In the genomic region with DNA sequence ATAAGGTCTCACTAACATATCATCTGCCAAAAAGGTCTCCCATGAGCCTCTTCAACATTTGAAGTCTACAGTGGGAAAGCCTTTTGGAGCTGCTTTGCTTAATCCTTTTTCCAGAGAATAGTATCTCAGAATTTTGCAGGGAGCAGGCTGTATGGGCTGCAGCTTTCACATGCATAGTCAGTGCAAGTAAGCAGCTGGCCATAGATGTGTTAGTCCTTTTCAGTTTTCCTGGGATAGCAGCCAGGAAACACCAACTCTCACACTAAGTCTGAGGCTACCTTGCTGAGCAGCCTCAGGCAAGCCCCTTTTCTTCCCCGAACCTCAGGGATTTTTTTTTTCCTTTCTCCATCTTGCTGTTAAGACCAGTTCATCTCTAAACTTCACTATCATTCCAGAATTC, we compare ENCODE assay signal across 17 mouse cellular contexts. TPM values are rescaled to one million over a fixed set of nuclear protein-coding genes. Genes with fewer than 3 reads are reported as not detected.
"Had no signal": no experiment of that assay in that cellular context is flagged by ENCODE, and none has a peak within 500 bp of the region (broad histone marks: within the 10 kb centered on the region; RNA-seq: fewer than 3 reads in every experiment).

No protein-coding gene starts in this region.

- H3K4me3 ChIP-seq: layer of hippocampus, adult 2 months; limb, embryonic 13.5 days; liver, embryonic 13.5 days had no signal

- H3K4me2 ChIP-seq: limb, embryonic 13.5 days; liver, embryonic 13.5 days; midbrain, embryonic 11.5 days had no signal

- H3K27ac ChIP-seq: layer of hippocampus, adult 2 months; limb, embryonic 13.5 days; liver, embryonic 13.5 days had no signal

- H3K36me3 ChIP-seq: limb, embryonic 13.5 days; liver, embryonic 13.5 days had no signal

- H3K9ac ChIP-seq: limb, embryonic 13.5 days; liver, embryonic 13.5 days had no signal

- H3K4me1 ChIP-seq: liver, embryonic 13.5 days had no signal

- H3K9me3 ChIP-seq: limb, embryonic 13.5 days; liver, embryonic 13.5 days had no signal

- DNase-seq: kidney, adult 18-20 months; kidney, adult 9 months; kidney, postnatal 25 days; layer of hippocampus, adult 9-11 months; left cerebral cortex, postnatal 4 days; liver, embryonic 13.5 days; lung, adult 2 months; lung, postnatal 14 days; lung, postnatal 4 days; midbrain, embryonic 14.5 days; thymus, adult 2 months; thymus, postnatal 14 days; thymus, postnatal 4 days had no signal

RNA-seq across cellular contexts. Expression of a gene that starts 6.6 kb away (rescaled TPM):
- polyA plus RNA-seq: liver, adult 2 months had no signal
